Mouse (Mus musculus) megakaryocyte, embryonic 14.5 days (primary cell): ENCODE measurements at regions not wholly inside any gene's neighbourhood (a gene's known extent, or its start where the extent isn't known, plus 50 kb on each side); places are given as distances from the start of the nearest gene placed in this dataset.

ENCODE experiments used
- FLI1 ChIP-seq: IDR thresholded peaks from 2 replicates; pipeline ENCODE4 v1.6.1; 2012; ENCODE audit warnings: low read length, inconsistent platforms, mixed read lengths
- GATA1 ChIP-seq: IDR thresholded peaks from 3 replicates; pipeline ENCODE4 v1.6.1; 2012; ENCODE audit warnings: mixed read lengths, low read length, inconsistent platforms, borderline replicate concordance

- TF ChIP-seq GATA1: no peak
- no peak for TF ChIP-seq FLI1
Observed at GRCm38 (mm10) chr10:19533846-19534245, 57.9 kb upstream of the Ifngr1 start.
